Mouse (Mus musculus): Measurements from ENCODE around the gene Frmpd2. TPM values are rescaled to one million over a fixed set of nuclear protein-coding genes. Genes with fewer than 3 reads are reported as not detected.

Frmpd2 gene
- polyA plus RNA-seq, 1 experiment, result 11.2 TPM

- H3K9me3 ChIP-seq (replicated peaks; ENCODE audit: control insufficient read depth, insufficient read depth, low read length, poor library complexity, severe bottlenecking), result no peaks in the 10 kb centered on the region
- TF ChIP-seq CTCF (IDR thresholded peaks at IDR 0.05; ENCODE audit: low read depth, low read length) (no peak), EP300 (IDR thresholded peaks at IDR 0.05; ENCODE audit: insufficient read depth, low read depth, low read length) (no peak), POLR2A (IDR thresholded peaks at IDR 0.05; ENCODE audit: insufficient read depth, low read length) (no peak)
- H3K27ac ChIP-seq (ENCODE audit: insufficient read depth, low read length), result no peak overlapping the region
- no peaks in the 10 kb centered on the region for H3K36me3 ChIP-seq (ENCODE audit: control insufficient read depth, insufficient read depth, low read length, poor library complexity, severe bottlenecking)
- H3K9ac ChIP-seq (ENCODE audit: low read depth, poor library complexity, severe bottlenecking), result no peak overlapping the region
- no peak overlapping the region for H3K4me3 ChIP-seq (ENCODE audit: low read depth, low read length)
- H3K27me3 ChIP-seq (ENCODE audit: control insufficient read depth, insufficient read depth, low read length, poor library complexity, severe bottlenecking), result no peaks in the 10 kb centered on the region
- H3K4me1 ChIP-seq (ENCODE audit: control insufficient read depth, insufficient read depth, low read length), result no peaks in the 10 kb centered on the region
These were observed 77.2 kb downstream of the Frmpd2 start for GRCm38 (mm10) chr14:33548650-33549049.

GRCm38 (mm10) chr14:33549856-33550255, 78.4 kb downstream of the Frmpd2 start:
- Histone ChIP-seq H3K27ac (ENCODE audit: insufficient read depth, low read length) (no peak overlapping the region), H3K4me3 (ENCODE audit: low read depth, low read length) (no peak overlapping the region), H3K4me1 (ENCODE audit: control insufficient read depth, insufficient read depth, low read length) (no peaks in the 10 kb centered on the region), H3K9me3 (replicated peaks; ENCODE audit: control insufficient read depth, insufficient read depth, low read length, poor library complexity, severe bottlenecking) (no peaks in the 10 kb centered on the region), H3K27me3 (ENCODE audit: control insufficient read depth, insufficient read depth, low read length, poor library complexity, severe bottlenecking) (no peaks in the 10 kb centered on the region), H3K36me3 (ENCODE audit: control insufficient read depth, insufficient read depth, low read length, poor library complexity, severe bottlenecking) (no peaks in the 10 kb centered on the region), H3K9ac (ENCODE audit: low read depth, poor library complexity, severe bottlenecking) (no peak overlapping the region)
- no peak for TF ChIP-seq CTCF (IDR thresholded peaks at IDR 0.05; ENCODE audit: low read depth, low read length)
- no peak for TF ChIP-seq POLR2A (IDR thresholded peaks at IDR 0.05; ENCODE audit: insufficient read depth, low read length)
- TF ChIP-seq EP300 (IDR thresholded peaks at IDR 0.05; ENCODE audit: insufficient read depth, low read depth, low read length), result no peak

- Histone ChIP-seq H3K36me3 (ENCODE audit: control insufficient read depth, insufficient read depth, low read length, poor library complexity, severe bottlenecking) (no peaks in the 10 kb centered on the region), H3K27me3 (ENCODE audit: control insufficient read depth, insufficient read depth, low read length, poor library complexity, severe bottlenecking) (no peaks in the 10 kb centered on the region), H3K27ac (ENCODE audit: insufficient read depth, low read length) (no peak overlapping the region), H3K4me1 (ENCODE audit: control insufficient read depth, insufficient read depth, low read length) (no peaks in the 10 kb centered on the region), H3K4me3 (ENCODE audit: low read depth, low read length) (no peak overlapping the region), H3K9me3 (replicated peaks; ENCODE audit: control insufficient read depth, insufficient read depth, low read length, poor library complexity, severe bottlenecking) (no peaks in the 10 kb centered on the region), H3K9ac (ENCODE audit: low read depth, poor library complexity, severe bottlenecking) (no peak overlapping the region)
- no peak for TF ChIP-seq POLR2A (IDR thresholded peaks at IDR 0.05; ENCODE audit: insufficient read depth, low read length)
- TF ChIP-seq EP300 (IDR thresholded peaks at IDR 0.05; ENCODE audit: insufficient read depth, low read depth, low read length), result no peak
- no peak for TF ChIP-seq CTCF (IDR thresholded peaks at IDR 0.05; ENCODE audit: low read depth, low read length)
These were observed 99.2 kb downstream of the Frmpd2 start for GRCm38 (mm10) chr14:33570737-33571136.

GRCm38 (mm10) chr14:33573643-33574042, 102.1 kb downstream of the Frmpd2 start:
- Histone ChIP-seq H3K9ac (ENCODE audit: low read depth, poor library complexity, severe bottlenecking) (no peak overlapping the region), H3K27me3 (ENCODE audit: control insufficient read depth, insufficient read depth, low read length, poor library complexity, severe bottlenecking) (no peaks in the 10 kb centered on the region), H3K9me3 (replicated peaks; ENCODE audit: control insufficient read depth, insufficient read depth, low read length, poor library complexity, severe bottlenecking) (no peaks in the 10 kb centered on the region), H3K36me3 (ENCODE audit: control insufficient read depth, insufficient read depth, low read length, poor library complexity, severe bottlenecking) (no peaks in the 10 kb centered on the region), H3K4me1 (ENCODE audit: control insufficient read depth, insufficient read depth, low read length) (no peaks in the 10 kb centered on the region), H3K4me3 (ENCODE audit: low read depth, low read length) (no peak overlapping the region), H3K27ac (ENCODE audit: insufficient read depth, low read length) (no peak overlapping the region)
- TF ChIP-seq EP300 (IDR thresholded peaks at IDR 0.05; ENCODE audit: insufficient read depth, low read depth, low read length) (no peak), POLR2A (IDR thresholded peaks at IDR 0.05; ENCODE audit: insufficient read depth, low read length) (no peak), CTCF (IDR thresholded peaks at IDR 0.05; ENCODE audit: low read depth, low read length) (no peak)

GRCm38 (mm10) chr14:33579771-33580484, 108.4 kb downstream of the Frmpd2 start:
- Histone ChIP-seq H3K36me3 (ENCODE audit: control insufficient read depth, insufficient read depth, low read length, poor library complexity, severe bottlenecking) (no peaks in the 10 kb centered on the region), H3K4me1 (ENCODE audit: control insufficient read depth, insufficient read depth, low read length) (no peaks in the 10 kb centered on the region)

GRCm38 (mm10) chr14:33588951-33589350, 117.5 kb downstream of the Frmpd2 start, which contains the start of gene Ptpn20:
Gene Ptpn20, plus strand, starts transcription at chr14:33589207.
- H3K27ac ChIP-seq (ENCODE audit: insufficient read depth, low read length), result no peak within 1 kb of the TSS
- no peaks in the 10 kb centered on the region for H3K9me3 ChIP-seq (replicated peaks; ENCODE audit: control insufficient read depth, insufficient read depth, low read length, poor library complexity, severe bottlenecking)
- no peaks in the 10 kb centered on the region for H3K36me3 ChIP-seq (ENCODE audit: control insufficient read depth, insufficient read depth, low read length, poor library complexity, severe bottlenecking)
- no peak within 1 kb of the TSS for H3K9ac ChIP-seq (ENCODE audit: low read depth, poor library complexity, severe bottlenecking)
- no peaks in the 10 kb centered on the region for H3K27me3 ChIP-seq (ENCODE audit: control insufficient read depth, insufficient read depth, low read length, poor library complexity, severe bottlenecking)
- TF ChIP-seq CTCF (IDR thresholded peaks at IDR 0.05; ENCODE audit: low read depth, low read length) (peak; percentile 42), POLR2A (IDR thresholded peaks at IDR 0.05; ENCODE audit: insufficient read depth, low read length) (no peak)
- H3K4me3 ChIP-seq (ENCODE audit: low read depth, low read length), result no peak within 1 kb of the TSS
- H3K4me1 ChIP-seq (ENCODE audit: control insufficient read depth, insufficient read depth, low read length), result no peaks in the 10 kb centered on the region

More at GRCm38 (mm10) chr14:33579771-33580484, 108.4 kb downstream of the Frmpd2 start:
- H3K27ac ChIP-seq (ENCODE audit: insufficient read depth, low read length), result no peak overlapping the region
- H3K9ac ChIP-seq (ENCODE audit: low read depth, poor library complexity, severe bottlenecking), result no peak overlapping the region
- TF ChIP-seq POLR2A (IDR thresholded peaks at IDR 0.05; ENCODE audit: insufficient read depth, low read length) (no peak), CTCF (IDR thresholded peaks at IDR 0.05; ENCODE audit: low read depth, low read length) (no peak), EP300 (IDR thresholded peaks at IDR 0.05; ENCODE audit: insufficient read depth, low read depth, low read length) (no peak)
- H3K27me3 ChIP-seq (ENCODE audit: control insufficient read depth, insufficient read depth, low read length, poor library complexity, severe bottlenecking), result no peaks in the 10 kb centered on the region
- H3K9me3 ChIP-seq (replicated peaks; ENCODE audit: control insufficient read depth, insufficient read depth, low read length, poor library complexity, severe bottlenecking), result no peaks in the 10 kb centered on the region
- H3K4me3 ChIP-seq (ENCODE audit: low read depth, low read length), result no peak overlapping the region

Data from ES-Bruce4 (cell line).